Comparison of ENCODE assay signal across 7 mouse cellular contexts in genomic region chr13:45693534-45693933, GRCm38 (mm10).
DNase-seq lines count a peak whose midpoint lies in the region.

No protein-coding gene starts in this region.

- intact Hi-C loops in left cerebral cortex, postnatal 4 days (cut with DNase I): no loop called here
- intact Hi-C loops in left cerebral cortex, postnatal 25 days (cut with DNase I): no loop called here

- peak; percentile 10 for DNase-seq in left cerebral cortex, postnatal 4 days
- DNase-seq in left cerebral cortex, adult 8-10 months (ENCODE audit: low spot score in 2 of 2): no peak
- DNase-seq in heart, adult 9 months (ENCODE audit: low spot score in 2 of 2): peak; percentile 26 to 46
- peak; percentile 59 for DNase-seq in layer of hippocampus, adult 9-11 months
- peak; percentile 24 to 27 for DNase-seq in thymus, postnatal 36 days
- DNase-seq in left cerebral cortex, postnatal 25 days (ENCODE audit: low spot score in 2 of 2): no peak
- DNase-seq in frontal cortex, postnatal 10 days (ENCODE audit: low spot score in 2 of 2): no peak

Comparison
In these comparisons a context has a peak if more than half of its experiments do, and no peak if none do; other contexts are left out.
1. DNase-seq: peak in left cerebral cortex, postnatal 4 days (single experiment), heart, adult 9 months (2 of 2), layer of hippocampus, adult 9-11 months (single experiment) and thymus, postnatal 36 days (2 of 2); none in left cerebral cortex, adult 8-10 months (0 of 2), left cerebral cortex, postnatal 25 days (0 of 2) and frontal cortex, postnatal 10 days (0 of 2).